Mouse (Mus musculus): ENCODE results near the gene Ksr1.

- TF ChIP-seq MAX (IDR thresholded peaks at IDR 0.05) (no peak), CEBPB (IDR thresholded peaks at IDR 0.05; ENCODE audit: low read depth) (no peak), CTCF (IDR thresholded peaks at IDR 0.05; ENCODE audit: control insufficient read depth, insufficient read depth, insufficient read length) (no peak)
These were observed 44.6 kb downstream of the Ksr1 start for GRCm38 (mm10) chr11:79101568-79101967.
